Mouse (Mus musculus): ENCODE results near the gene Sec1. TPM values are rescaled to one million over a fixed set of nuclear protein-coding genes. Genes with fewer than 3 reads are reported as not detected.

The Sec1 gene
- polyA plus RNA-seq, 1 experiment from 2014 or later = 0.74 TPM

- Histone ChIP-seq H3K4me1 (replicated peaks; ENCODE audit: control insufficient read depth, insufficient read depth, low read length) (peaks cover 43% of the 10 kb centered on the region), H3K4me2 (ENCODE audit: low read depth, low read length) (peak overlapping the region; percentile 97), H3K27ac (ENCODE audit: low read length) (no peak overlapping the region), H3K27me3 (ENCODE audit: control insufficient read depth, insufficient read depth, low read depth, low read length) (no peaks in the 10 kb centered on the region), H3K36me3 (ENCODE audit: control insufficient read depth, insufficient read depth, low read length) (peaks cover 24% of the 10 kb centered on the region), H3K9me3 (ENCODE audit: control insufficient read depth, low read length) (no peaks in the 10 kb centered on the region), H3K9ac (ENCODE audit: low read length) (peak overlapping the region; percentile 80), H3K4me3 (ENCODE audit: low read length) (peak overlapping the region; percentile 68; the same call in 1 of the 2 replicates)
- 29% methylated on average over 13 of the region's 13 CpGs for WGBS
- ATAC-seq (ENCODE audit: low read depth) = no peak
These were observed 14.1 kb upstream of the Sec1 start for GRCm38 (mm10) chr7:45708221-45708761.

DNA sequence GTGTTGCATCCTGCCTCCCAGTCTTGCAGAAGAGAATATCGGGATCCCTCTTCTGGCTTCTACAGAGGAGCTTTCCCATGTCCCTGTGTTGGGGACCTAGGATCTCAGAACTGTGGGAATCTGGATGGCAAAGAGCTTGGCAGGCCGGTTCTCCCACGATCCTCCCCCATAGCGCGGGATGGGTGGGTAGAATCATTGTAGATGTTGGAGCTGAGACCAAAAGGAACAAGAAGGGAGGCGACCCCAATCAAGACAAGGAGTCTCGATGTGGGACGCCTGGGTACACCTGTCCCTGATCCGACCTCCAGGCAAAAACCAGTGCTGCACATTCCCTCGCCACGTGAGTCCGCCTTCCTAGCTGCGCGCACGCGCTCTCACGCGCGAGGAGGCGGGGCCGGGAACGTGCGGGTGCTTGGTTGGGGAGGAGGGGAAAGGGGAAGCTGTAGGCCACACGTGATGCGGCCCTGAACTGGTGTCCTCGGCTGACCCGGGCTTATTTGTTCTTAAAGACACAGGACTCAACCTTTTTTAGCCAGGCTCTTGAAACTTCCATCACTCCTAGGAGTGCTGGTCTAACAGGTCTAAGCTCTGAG, 13.3 kb upstream of the Sec1 start:
- H3K4me1 ChIP-seq (replicated peaks; ENCODE audit: control insufficient read depth, insufficient read depth, low read length) = peaks cover 40% of the 10 kb centered on the region
- no peaks in the 10 kb centered on the region for H3K27me3 ChIP-seq (ENCODE audit: control insufficient read depth, insufficient read depth, low read depth, low read length)
- H3K36me3 ChIP-seq (ENCODE audit: control insufficient read depth, insufficient read depth, low read length) = peaks cover 16% of the 10 kb centered on the region; the same call in 1 of the 2 replicates
- 0% methylated on average over 27 of the region's 27 CpGs for WGBS
- peak overlapping the region; percentile 43 for H3K27ac ChIP-seq (ENCODE audit: low read length)
- peak overlapping the region; percentile 97 for H3K4me2 ChIP-seq (ENCODE audit: low read depth, low read length)
- peak; percentile 23 for ATAC-seq (ENCODE audit: low read depth)
- H3K9me3 ChIP-seq (ENCODE audit: control insufficient read depth, low read length) = no peaks in the 10 kb centered on the region
- peak overlapping the region; percentile 68 for H3K4me3 ChIP-seq (ENCODE audit: low read length)
- peak overlapping the region; percentile 80 for H3K9ac ChIP-seq (ENCODE audit: low read length)

DNA sequence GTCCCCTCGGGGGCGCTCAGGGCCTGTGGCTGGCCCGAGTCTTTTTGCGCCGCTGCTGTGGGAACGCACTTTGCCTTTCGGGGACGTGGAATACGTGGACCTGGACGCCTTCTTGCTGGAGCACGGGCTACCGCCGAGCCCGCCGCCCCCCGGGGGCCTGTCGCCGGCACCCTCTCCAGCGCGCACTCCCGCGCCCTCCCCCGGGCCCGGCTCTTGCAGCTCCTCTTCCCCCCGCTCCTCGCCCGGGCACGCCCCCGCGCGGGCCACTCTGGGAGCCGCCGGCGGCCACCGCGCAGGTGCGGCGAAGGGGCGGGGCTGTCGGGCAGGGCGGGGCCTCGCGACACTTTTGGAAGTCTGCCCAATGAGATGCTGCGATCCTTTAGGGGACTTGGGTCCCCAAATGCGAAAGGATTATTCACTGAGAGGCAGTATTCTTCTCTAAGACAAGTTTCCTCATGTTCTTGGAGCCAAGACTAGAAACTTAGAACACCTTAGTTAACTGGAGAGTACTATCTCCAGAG, 12.6 kb upstream of the Sec1 start:
- H3K4me1 ChIP-seq (replicated peaks; ENCODE audit: control insufficient read depth, insufficient read depth, low read length) = peaks cover 40% of the 10 kb centered on the region
- peak overlapping the region; percentile 97 for H3K4me2 ChIP-seq (ENCODE audit: low read depth, low read length)
- H3K27me3 ChIP-seq (ENCODE audit: control insufficient read depth, insufficient read depth, low read depth, low read length) = no peaks in the 10 kb centered on the region
- peaks cover 11% of the 10 kb centered on the region; the same call in 1 of the 2 replicates for H3K36me3 ChIP-seq (ENCODE audit: control insufficient read depth, insufficient read depth, low read length)
- H3K9ac ChIP-seq (ENCODE audit: low read length) = peak overlapping the region; percentile 80
- H3K4me3 ChIP-seq (ENCODE audit: low read length) = peak overlapping the region; percentile 68
- ATAC-seq (ENCODE audit: low read depth) = 0 out of 2 replicates have a peak, but pooled peaks have one; percentile 5
- under 1% methylated on average over 26 of the region's 45 CpGs for WGBS
- H3K9me3 ChIP-seq (ENCODE audit: control insufficient read depth, low read length) = no peaks in the 10 kb centered on the region
- peak overlapping the region; percentile 53 for H3K27ac ChIP-seq (ENCODE audit: low read length)

GRCm38 (mm10) chr7:45705873-45706281, 11.7 kb upstream of the Sec1 start:
- 0% methylated on average over 7 of the region's 7 CpGs for WGBS
- no peak for ATAC-seq (ENCODE audit: low read depth)
- Histone ChIP-seq H3K36me3 (ENCODE audit: control insufficient read depth, insufficient read depth, low read length) (peaks cover 3% of the 10 kb centered on the region; the same call in 1 of the 2 replicates), H3K27me3 (ENCODE audit: control insufficient read depth, insufficient read depth, low read depth, low read length) (peaks cover 5% of the 10 kb centered on the region; the same call in 1 of the 2 replicates), H3K4me2 (ENCODE audit: low read depth, low read length) (peak overlapping the region; percentile 97), H3K27ac (ENCODE audit: low read length) (peak overlapping the region; percentile 78), H3K9me3 (ENCODE audit: control insufficient read depth, low read length) (no peaks in the 10 kb centered on the region), H3K9ac (ENCODE audit: low read length) (peak overlapping the region; percentile 80), H3K4me3 (ENCODE audit: low read length) (peak overlapping the region; percentile 68), H3K4me1 (replicated peaks; ENCODE audit: control insufficient read depth, insufficient read depth, low read length) (peaks cover 42% of the 10 kb centered on the region)

- Histone ChIP-seq H3K27ac (ENCODE audit: low read length) (peak overlapping the region; percentile 78), H3K27me3 (ENCODE audit: control insufficient read depth, insufficient read depth, low read depth, low read length) (peaks cover 8% of the 10 kb centered on the region), H3K4me2 (ENCODE audit: low read depth, low read length) (peak overlapping the region; percentile 97), H3K4me1 (replicated peaks; ENCODE audit: control insufficient read depth, insufficient read depth, low read length) (peaks cover 45% of the 10 kb centered on the region), H3K9ac (ENCODE audit: low read length) (peak overlapping the region; percentile 80), H3K36me3 (ENCODE audit: control insufficient read depth, insufficient read depth, low read length) (no peaks in the 10 kb centered on the region), H3K4me3 (ENCODE audit: low read length) (peak overlapping the region; percentile 68), H3K9me3 (ENCODE audit: control insufficient read depth, low read length) (no peaks in the 10 kb centered on the region)
- no peak for ATAC-seq (ENCODE audit: low read depth)
- 2% methylated on average over 21 of the region's 21 CpGs for WGBS
These were observed 11.3 kb upstream of the Sec1 start for GRCm38 (mm10) chr7:45705443-45705864.

GRCm38 (mm10) chr7:45704730-45705442, 10.7 kb upstream of the Sec1 start, which contains the start of gene Dbp:
TSS of gene Dbp (plus strand) at chr7:45705088.
- peaks cover 13% of the 10 kb centered on the region for H3K27me3 ChIP-seq (ENCODE audit: control insufficient read depth, insufficient read depth, low read depth, low read length)
- peaks cover 50% of the 10 kb centered on the region for H3K4me1 ChIP-seq (replicated peaks; ENCODE audit: control insufficient read depth, insufficient read depth, low read length)
- H3K4me3 ChIP-seq (ENCODE audit: low read length) = peak within 1 kb of the TSS; percentile 68
- peak within 1 kb of the TSS; percentile 97 for H3K4me2 ChIP-seq (ENCODE audit: low read depth, low read length)
- H3K36me3 ChIP-seq (ENCODE audit: control insufficient read depth, insufficient read depth, low read length) = no peaks in the 10 kb centered on the region
- H3K27ac ChIP-seq (ENCODE audit: low read length) = peak within 1 kb of the TSS; percentile 79
- no peaks in the 10 kb centered on the region for H3K9me3 ChIP-seq (ENCODE audit: control insufficient read depth, low read length)
- ATAC-seq (ENCODE audit: low read depth) = peak; percentile 91
- WGBS = under 1% methylated on average over 36 of the region's 36 CpGs
- H3K9ac ChIP-seq (ENCODE audit: low read length) = peak within 1 kb of the TSS; percentile 80

- H3K27ac ChIP-seq (ENCODE audit: low read length) = peak overlapping the region; percentile 79
- peak overlapping the region; percentile 68 for H3K4me3 ChIP-seq (ENCODE audit: low read length)
- H3K4me1 ChIP-seq (replicated peaks; ENCODE audit: control insufficient read depth, insufficient read depth, low read length) = peaks cover 50% of the 10 kb centered on the region
- no peaks in the 10 kb centered on the region for H3K36me3 ChIP-seq (ENCODE audit: control insufficient read depth, insufficient read depth, low read length)
- H3K9ac ChIP-seq (ENCODE audit: low read length) = peak overlapping the region; percentile 60
- H3K4me2 ChIP-seq (ENCODE audit: low read depth, low read length) = peak overlapping the region; percentile 97
- peak; percentile 44 for ATAC-seq (ENCODE audit: low read depth)
- H3K27me3 ChIP-seq (ENCODE audit: control insufficient read depth, insufficient read depth, low read depth, low read length) = peaks cover 21% of the 10 kb centered on the region
- no peaks in the 10 kb centered on the region for H3K9me3 ChIP-seq (ENCODE audit: control insufficient read depth, low read length)
- 2% methylated on average over 13 of the region's 13 CpGs for WGBS
These were observed 9.9 kb upstream of the Sec1 start for GRCm38 (mm10) chr7:45704046-45704559.

DNA sequence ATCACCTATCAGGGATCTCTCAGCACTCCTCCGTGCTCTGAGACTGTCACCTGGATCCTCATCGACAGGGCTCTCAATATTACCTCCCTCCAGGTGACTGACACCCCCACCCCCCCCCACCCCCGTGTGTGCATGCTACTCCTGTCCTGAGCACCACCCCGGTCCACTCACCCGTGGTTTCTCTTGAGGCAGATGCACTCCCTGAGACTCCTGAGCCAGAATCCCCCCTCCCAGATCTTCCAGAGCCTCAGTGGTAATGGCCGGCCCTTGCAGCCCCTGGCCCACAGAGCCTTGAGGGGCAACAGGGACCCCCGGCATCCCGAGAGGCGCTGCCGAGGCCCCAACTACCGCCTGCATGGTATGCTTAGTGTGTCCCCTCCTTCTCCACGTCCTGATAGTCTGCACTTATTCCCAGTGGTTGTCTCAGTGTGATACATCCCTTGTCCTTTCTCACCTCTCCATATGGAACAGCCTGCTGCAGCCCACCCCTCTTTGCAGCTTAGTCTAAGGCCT, 9.4 kb upstream of the Sec1 start:
- Histone ChIP-seq H3K9me3 (ENCODE audit: control insufficient read depth, low read length) (no peaks in the 10 kb centered on the region), H3K4me1 (replicated peaks; ENCODE audit: control insufficient read depth, insufficient read depth, low read length) (peaks cover 50% of the 10 kb centered on the region), H3K4me2 (ENCODE audit: low read depth, low read length) (peak overlapping the region; percentile 97), H3K9ac (ENCODE audit: low read length) (peak overlapping the region; percentile 60), H3K27me3 (ENCODE audit: control insufficient read depth, insufficient read depth, low read depth, low read length) (peaks cover 25% of the 10 kb centered on the region), H3K36me3 (ENCODE audit: control insufficient read depth, insufficient read depth, low read length) (no peaks in the 10 kb centered on the region), H3K27ac (ENCODE audit: low read length) (peak overlapping the region; percentile 79), H3K4me3 (ENCODE audit: low read length) (peak overlapping the region; percentile 68)
- ATAC-seq (ENCODE audit: low read depth) = no peak
- 35% methylated on average over 12 of the region's 12 CpGs for WGBS
